Mouse (Mus musculus): ENCODE measurements around the gene Gm9857. TPM values are rescaled to one million over a fixed set of nuclear protein-coding genes. Genes with fewer than 3 reads are reported as not detected.

Gm9857 gene
- total and polyA plus RNA-seq, 3 experiments, result not detected

- no peaks in the 10 kb centered on the region for H3K79me2 ChIP-seq (replicated peaks; ENCODE audit: control insufficient read depth, insufficient read depth, low read length)
- TF ChIP-seq EP300 (IDR thresholded peaks at IDR 0.05; ENCODE audit: insufficient read depth, low read depth, low read length) (no peak), CTCF (IDR thresholded peaks at IDR 0.05) (no peak), POLR2A (IDR thresholded peaks at IDR 0.05; ENCODE audit: insufficient read depth, low read depth, low read length) (no peak)
- no peak overlapping the region for H3K4me3 ChIP-seq
- intact Hi-C loops (cut with DNase I), result no loop called here
- no peaks in the 10 kb centered on the region for H3K27me3 ChIP-seq (ENCODE audit: control insufficient read depth, insufficient read depth, low read length)
- H3K36me3 ChIP-seq (ENCODE audit: control insufficient read depth, insufficient read depth, low read length), result peaks cover 7% of the 10 kb centered on the region
- no peak overlapping the region for H3K9ac ChIP-seq (ENCODE audit: low read depth, low read length)
- peak in 1 of 2 experiments; percentile 27 for DNase-seq
- no peak overlapping the region; the same call in 1 of the 2 replicates for H3K27ac ChIP-seq
- 68% methylated on average over 5 of the region's 5 CpGs for WGBS
- H3K4me1 ChIP-seq (ENCODE audit: control insufficient read depth, insufficient read depth, low read length), result peaks cover 4% of the 10 kb centered on the region; the same call in 1 of the 2 replicates
These were observed 39.6 kb downstream of the Gm9857 start for GRCm38 (mm10) chr3:108900681-108901080.

- intact Hi-C loops (cut with DNase I), result no loop called here
- peak in 1 of 2 experiments; percentile 40 for DNase-seq
- Histone ChIP-seq H3K9ac (ENCODE audit: low read depth, low read length) (no peak overlapping the region), H3K4me1 (ENCODE audit: control insufficient read depth, insufficient read depth, low read length) (peaks cover 4% of the 10 kb centered on the region; the same call in 1 of the 2 replicates), H3K4me3 (no peak overlapping the region), H3K27ac (peak overlapping the region; percentile 7; the same call in 1 of the 2 replicates), H3K36me3 (ENCODE audit: control insufficient read depth, insufficient read depth, low read length) (peaks cover 4% of the 10 kb centered on the region), H3K79me2 (replicated peaks; ENCODE audit: control insufficient read depth, insufficient read depth, low read length) (no peaks in the 10 kb centered on the region), H3K27me3 (ENCODE audit: control insufficient read depth, insufficient read depth, low read length) (no peaks in the 10 kb centered on the region)
- TF ChIP-seq EP300 (IDR thresholded peaks at IDR 0.05; ENCODE audit: insufficient read depth, low read depth, low read length) (0 out of 2 replicates have a peak, but pooled peaks have one; percentile 9), POLR2A (IDR thresholded peaks at IDR 0.05; ENCODE audit: insufficient read depth, low read depth, low read length) (no peak), CTCF (IDR thresholded peaks at IDR 0.05) (no peak)
- WGBS, result 78% methylated on average over 3 of the region's 3 CpGs
These were observed 40.1 kb downstream of the Gm9857 start for GRCm38 (mm10) chr3:108900147-108900546.

- WGBS, result 95% methylated on average over 4 of the region's 4 CpGs
- intact Hi-C loops (cut with DNase I), result no loop called here
- DNase-seq, result no peak
These were observed 41.6 kb downstream of the Gm9857 start for GRCm38 (mm10) chr3:108898640-108899039.

GRCm38 (mm10) chr3:108892914-108893313, 47.3 kb downstream of the Gm9857 start:
- H3K36me3 ChIP-seq (ENCODE audit: control insufficient read depth, insufficient read depth, low read length), result no peaks in the 10 kb centered on the region
- no peak for TF ChIP-seq CTCF (IDR thresholded peaks at IDR 0.05)
- no peak for TF ChIP-seq EP300 (IDR thresholded peaks at IDR 0.05; ENCODE audit: insufficient read depth, low read depth, low read length)
- TF ChIP-seq POLR2A (IDR thresholded peaks at IDR 0.05; ENCODE audit: insufficient read depth, low read depth, low read length), result no peak
- H3K79me2 ChIP-seq (replicated peaks; ENCODE audit: control insufficient read depth, insufficient read depth, low read length), result no peaks in the 10 kb centered on the region
- no peak overlapping the region for H3K9ac ChIP-seq (ENCODE audit: low read depth, low read length)
- H3K27me3 ChIP-seq (ENCODE audit: control insufficient read depth, insufficient read depth, low read length), result no peaks in the 10 kb centered on the region
- 57% methylated on average over 4 of the region's 4 CpGs for WGBS
- H3K4me3 ChIP-seq, result no peak overlapping the region
- DNase-seq, result no peak
- intact Hi-C loops (cut with DNase I), result no loop called here
- H3K27ac ChIP-seq, result no peak overlapping the region
- no peaks in the 10 kb centered on the region for H3K4me1 ChIP-seq (ENCODE audit: control insufficient read depth, insufficient read depth, low read length)

More at GRCm38 (mm10) chr3:108898640-108899039, 41.6 kb downstream of the Gm9857 start:
- H3K79me2 ChIP-seq (replicated peaks; ENCODE audit: control insufficient read depth, insufficient read depth, low read length), result no peaks in the 10 kb centered on the region
- H3K36me3 ChIP-seq (ENCODE audit: control insufficient read depth, insufficient read depth, low read length), result peaks cover 2% of the 10 kb centered on the region
- no peak overlapping the region for H3K4me3 ChIP-seq
- no peak for TF ChIP-seq EP300 (IDR thresholded peaks at IDR 0.05; ENCODE audit: insufficient read depth, low read depth, low read length)
- TF ChIP-seq POLR2A (IDR thresholded peaks at IDR 0.05; ENCODE audit: insufficient read depth, low read depth, low read length), result no peak
- TF ChIP-seq CTCF (IDR thresholded peaks at IDR 0.05), result no peak
- H3K9ac ChIP-seq (ENCODE audit: low read depth, low read length), result no peak overlapping the region
- no peaks in the 10 kb centered on the region for H3K27me3 ChIP-seq (ENCODE audit: control insufficient read depth, insufficient read depth, low read length)
- H3K27ac ChIP-seq, result no peak overlapping the region
- peaks cover 4% of the 10 kb centered on the region; the same call in 1 of the 2 replicates for H3K4me1 ChIP-seq (ENCODE audit: control insufficient read depth, insufficient read depth, low read length)

GRCm38 (mm10) chr3:108892080-108892479, 48.2 kb downstream of the Gm9857 start:
- Histone ChIP-seq H3K4me1 (ENCODE audit: control insufficient read depth, insufficient read depth, low read length) (no peaks in the 10 kb centered on the region), H3K36me3 (ENCODE audit: control insufficient read depth, insufficient read depth, low read length) (no peaks in the 10 kb centered on the region), H3K27me3 (ENCODE audit: control insufficient read depth, insufficient read depth, low read length) (no peaks in the 10 kb centered on the region), H3K27ac (no peak overlapping the region), H3K79me2 (replicated peaks; ENCODE audit: control insufficient read depth, insufficient read depth, low read length) (no peaks in the 10 kb centered on the region), H3K4me3 (no peak overlapping the region), H3K9ac (ENCODE audit: low read depth, low read length) (no peak overlapping the region)
- no peak for TF ChIP-seq POLR2A (IDR thresholded peaks at IDR 0.05; ENCODE audit: insufficient read depth, low read depth, low read length)
- no peak for TF ChIP-seq EP300 (IDR thresholded peaks at IDR 0.05; ENCODE audit: insufficient read depth, low read depth, low read length)
- no peak for TF ChIP-seq CTCF (IDR thresholded peaks at IDR 0.05)
- DNase-seq, result no peak
- intact Hi-C loops (cut with DNase I), result no loop called here
- 67% methylated on average over 1 of the region's 1 CpGs for WGBS

Other genes starting within 250 kb of the Gm9857 start
- under 1 TPM; 0.57 to 0.94 TPM for gene Gpsm2, start 218.1 kb downstream of the Gm9857 start, total RNA-seq (2021)
- gene Gpsm2, start 218.1 kb downstream of the Gm9857 start, polyA plus RNA-seq (2012; rRNA removed), result 0.82 and 0.91 TPM in 2 replicates
- gene Aknad1, start 200.8 kb downstream of the Gm9857 start, total RNA-seq (2021), result under 1 TPM in 1 of 2 experiments, not detected in 1; 0.05 TPM
- gene Aknad1, start 200.8 kb downstream of the Gm9857 start, polyA plus RNA-seq (2012; rRNA removed), result 0.04 and 0.06 TPM in 2 replicates
- gene Stxbp3, start 99.9 kb downstream of the Gm9857 start, total RNA-seq (2021), result 10 to 100 TPM; 25.7 to 27.3 TPM
- 7.0 and 11.8 TPM in 2 replicates for gene Stxbp3, start 99.9 kb downstream of the Gm9857 start, polyA plus RNA-seq (2012; rRNA removed)
- under 1 TPM; 0.08 to 0.16 TPM for gene Fndc7, start 50.4 kb downstream of the Gm9857 start, total RNA-seq (2021)
- gene Fndc7, start 50.4 kb downstream of the Gm9857 start, polyA plus RNA-seq (2012; rRNA removed), result 0.27 and 0.47 TPM in 2 replicates
- 10 to 100 TPM; 17.3 to 21.1 TPM for gene Prpf38b, start 28.7 kb downstream of the Gm9857 start, total RNA-seq (2021)
- 13.6 and 17.8 TPM in 2 replicates for gene Prpf38b, start 28.7 kb downstream of the Gm9857 start, polyA plus RNA-seq (2012; rRNA removed)
- gene Henmt1, start 572 bp downstream of the Gm9857 start, total RNA-seq (2021), result not detected
- not detected in 2 replicates for gene Henmt1, start 572 bp downstream of the Gm9857 start, polyA plus RNA-seq (2012; rRNA removed)
- 10 to 100 TPM; 11.2 to 12.7 TPM for gene Fam102b, start 87.2 kb upstream of the Gm9857 start, total RNA-seq (2021)
- gene Fam102b, start 87.2 kb upstream of the Gm9857 start, polyA plus RNA-seq (2012; rRNA removed), result 4.9 and 7.7 TPM in 2 replicates
- gene Slc25a54, start 140.0 kb upstream of the Gm9857 start, total RNA-seq (2021), result not detected
- not detected in 2 replicates for gene Slc25a54, start 140.0 kb upstream of the Gm9857 start, polyA plus RNA-seq (2012; rRNA removed)
- gene Slc25a24, start 182.7 kb upstream of the Gm9857 start, total RNA-seq (2021), result 1 to 10 TPM; 5.7 to 7.4 TPM
- 1.9 and 3.3 TPM in 2 replicates for gene Slc25a24, start 182.7 kb upstream of the Gm9857 start, polyA plus RNA-seq (2012; rRNA removed)

All from heart, adult 2 months (tissue).